Mouse (Mus musculus) heart, embryonic 16.5 days (tissue): ENCODE data around the gene Aqp1. TPM values are rescaled to one million over a fixed set of nuclear protein-coding genes. Genes with fewer than 3 reads are reported as not detected.

Experiments used
- ATAC-seq: fragments of 200-750 bp; cut with Nextera tagmentation; replicated peaks from 2 replicates; pipeline ENCODE4 v1.8.0; 2017; ENCODE audit warnings: moderate number of reproducible peaks; ENCODE audit not compliant: insufficient read depth, low FRiP score; ENCODE audit errors: extremely low read depth
- H3K27ac ChIP-seq: fragments of 300-500 bp; sonication (generic); 2 replicates; pipeline ENCODE4 v1.5.1; 2014; ENCODE audit warnings: mild to moderate bottlenecking, low read length, control low read depth, moderate library complexity
- H3K27me3 ChIP-seq: fragments of 300-500 bp; sonication (generic); 2 replicates; pipeline ENCODE4 v1.6.1; 2014; ENCODE audit warnings: low read length, mixed read lengths; ENCODE audit not compliant: control insufficient read depth, insufficient read depth
- H3K36me3 ChIP-seq: fragments of 300-500 bp; sonication (generic); 2 replicates; pipeline ENCODE4 v1.6.1; 2014; ENCODE audit not compliant: control insufficient read depth, insufficient read depth
- H3K4me1 ChIP-seq: fragments of 300-500 bp; sonication (generic); 2 replicates; pipeline ENCODE4 v1.6.1; 2014; ENCODE audit warnings: low read length, mixed read lengths; ENCODE audit not compliant: control insufficient read depth, insufficient read depth
- H3K4me2 ChIP-seq: fragments of 300-500 bp; sonication (generic); 2 replicates; pipeline ENCODE4 v1.6.1; 2014; ENCODE audit warnings: low read depth, mild to moderate bottlenecking, control low read depth, low read length
- H3K4me3 ChIP-seq: fragments of 300-500 bp; sonication (generic); 2 replicates; pipeline ENCODE4 v1.5.1; 2014; ENCODE audit warnings: mild to moderate bottlenecking, control low read depth, low read length
- H3K9ac ChIP-seq: fragments of 300-500 bp; sonication (generic); 2 replicates; pipeline ENCODE4 v1.6.1; 2014; ENCODE audit warnings: low read length, control low read depth
- H3K9me3 ChIP-seq: fragments of 300-500 bp; sonication (generic); replicated peaks from 2 replicates; pipeline ENCODE4 v1.6.1; 2016; ENCODE audit warnings: low read length; ENCODE audit not compliant: control insufficient read depth
- WGBS: fragments of 180-500 bp; shearing (Covaris S2); extraction: QIAGEN DNeasy Blood & Tissue Kit; methylation state at CpG from one replicate; pipeline ENCODE4 v1.1.7; 2014; 5-methylcytosine and 5-hydroxymethylcytosine counted together
- polyA plus RNA-seq: library from polyadenylated mRNA; unstranded; fragments of >200 nt; fragmentation: Nextera tagmentation; extraction: Ambion mirVana; gene quantifications from 2 replicates; pipeline ENCODE4 v1.2.1, GENCODE M21; 2015

The Aqp1 gene
- polyA plus RNA-seq, 1 experiment from 2014 or later = 59.2 TPM

GRCm38 (mm10) chr6:55326299-55326698 lies 9.9 kb upstream of the Aqp1 start:
- Histone ChIP-seq H3K4me3 (no peak overlapping the region), H3K9ac (no peak overlapping the region), H3K4me2 (no peak overlapping the region), H3K4me1 (peaks cover 15% of the 10 kb centered on the region; the same call in 1 of the 2 replicates), H3K27me3 (no peaks in the 10 kb centered on the region), H3K27ac (peak overlapping the region; percentile 55; the same call in 1 of the 2 replicates), H3K36me3 (no peaks in the 10 kb centered on the region), H3K9me3 (no peaks in the 10 kb centered on the region)
- WGBS = 39% methylated on average over 4 of the region's 4 CpGs
- peak; percentile 16; the same call in 1 of the 2 replicates for ATAC-seq

- 57% methylated on average over 13 of the region's 13 CpGs for WGBS
- H3K27me3 ChIP-seq = no peaks in the 10 kb centered on the region
- H3K4me2 ChIP-seq = no peak overlapping the region
- H3K9ac ChIP-seq = no peak overlapping the region
- H3K9me3 ChIP-seq = no peaks in the 10 kb centered on the region
- peak overlapping the region; percentile 55; the same call in 1 of the 2 replicates for H3K27ac ChIP-seq
- H3K4me3 ChIP-seq = no peak overlapping the region
- peaks cover 19% of the 10 kb centered on the region; the same call in 1 of the 2 replicates for H3K4me1 ChIP-seq
- H3K36me3 ChIP-seq = no peaks in the 10 kb centered on the region
- peak; percentile 34; the same call in 1 of the 2 replicates for ATAC-seq
Observed at GRCm38 (mm10) chr6:55327326-55327725, 8.9 kb upstream of the Aqp1 start.

- Histone ChIP-seq H3K9ac (no peak overlapping the region), H3K27me3 (no peaks in the 10 kb centered on the region), H3K36me3 (no peaks in the 10 kb centered on the region), H3K4me2 (no peak overlapping the region), H3K4me1 (peaks cover 20% of the 10 kb centered on the region; the same call in 1 of the 2 replicates), H3K27ac (peak overlapping the region; percentile 16; the same call in 1 of the 2 replicates), H3K4me3 (no peak overlapping the region), H3K9me3 (no peaks in the 10 kb centered on the region)
- ATAC-seq = no peak
- WGBS = 53% methylated on average over 4 of the region's 4 CpGs
Observed at GRCm38 (mm10) chr6:55328179-55328578, 8.1 kb upstream of the Aqp1 start.

- ATAC-seq = no peak
- H3K9ac ChIP-seq = no peak overlapping the region
- H3K4me1 ChIP-seq = peaks cover 30% of the 10 kb centered on the region
- WGBS = 57% methylated on average over 6 of the region's 6 CpGs
- H3K4me3 ChIP-seq = no peak overlapping the region
- H3K27me3 ChIP-seq = no peaks in the 10 kb centered on the region
- H3K27ac ChIP-seq = no peak overlapping the region
- H3K9me3 ChIP-seq = no peaks in the 10 kb centered on the region
- H3K4me2 ChIP-seq = no peak overlapping the region
- no peaks in the 10 kb centered on the region for H3K36me3 ChIP-seq
Observed at GRCm38 (mm10) chr6:55331315-55331714, 4.9 kb upstream of the Aqp1 start.

GRCm38 (mm10) chr6:55332100-55332772 lies 4.0 kb upstream of the Aqp1 start:
- Histone ChIP-seq H3K27ac (no peak overlapping the region), H3K27me3 (no peaks in the 10 kb centered on the region), H3K9me3 (no peaks in the 10 kb centered on the region), H3K4me2 (no peak overlapping the region), H3K36me3 (no peaks in the 10 kb centered on the region), H3K4me1 (peaks cover 28% of the 10 kb centered on the region), H3K9ac (no peak overlapping the region), H3K4me3 (no peak overlapping the region)
- ATAC-seq = no peak
- 53% methylated on average over 5 of the region's 5 CpGs for WGBS

GRCm38 (mm10) chr6:55332773-55333109 lies 3.5 kb upstream of the Aqp1 start:
- no peak; the same call in 1 of the 2 replicates for ATAC-seq
- H3K36me3 ChIP-seq = no peaks in the 10 kb centered on the region
- H3K9ac ChIP-seq = no peak overlapping the region
- H3K27ac ChIP-seq = peak overlapping the region; percentile 24; the same call in 1 of the 2 replicates
- H3K4me3 ChIP-seq = no peak overlapping the region
- H3K9me3 ChIP-seq = no peaks in the 10 kb centered on the region
- H3K27me3 ChIP-seq = no peaks in the 10 kb centered on the region
- WGBS = 48% methylated on average over 6 of the region's 6 CpGs
- peaks cover 25% of the 10 kb centered on the region for H3K4me1 ChIP-seq
- H3K4me2 ChIP-seq = no peak overlapping the region

GRCm38 (mm10) chr6:55337242-55337641 lies 1.0 kb downstream of the Aqp1 start:
- 56% methylated on average over 5 of the region's 5 CpGs for WGBS
- Histone ChIP-seq H3K27ac (no peak overlapping the region), H3K4me2 (peak overlapping the region; percentile 47), H3K36me3 (no peaks in the 10 kb centered on the region), H3K4me1 (peaks cover 37% of the 10 kb centered on the region), H3K9ac (peak overlapping the region; percentile 54), H3K9me3 (no peaks in the 10 kb centered on the region), H3K4me3 (peak overlapping the region; percentile 37), H3K27me3 (no peaks in the 10 kb centered on the region)
- no peak for ATAC-seq

- Histone ChIP-seq H3K27me3 (no peaks in the 10 kb centered on the region), H3K27ac (no peak overlapping the region), H3K9ac (no peak overlapping the region), H3K4me2 (peak overlapping the region; percentile 47), H3K4me1 (peaks cover 42% of the 10 kb centered on the region), H3K9me3 (no peaks in the 10 kb centered on the region), H3K4me3 (peak overlapping the region; percentile 37), H3K36me3 (no peaks in the 10 kb centered on the region)
- ATAC-seq = no peak
- 42% methylated on average over 6 of the region's 6 CpGs for WGBS
Observed at GRCm38 (mm10) chr6:55338077-55338476, 1.8 kb downstream of the Aqp1 start.

GRCm38 (mm10) chr6:55338934-55339825 lies 2.9 kb downstream of the Aqp1 start:
- no peak overlapping the region for H3K27ac ChIP-seq
- no peaks in the 10 kb centered on the region for H3K36me3 ChIP-seq
- 64% methylated on average over 9 of the region's 9 CpGs for WGBS
- no peak overlapping the region for H3K9ac ChIP-seq
- ATAC-seq = no peak
- H3K9me3 ChIP-seq = no peaks in the 10 kb centered on the region
- peak overlapping the region; percentile 47 for H3K4me2 ChIP-seq
- peak overlapping the region; percentile 37 for H3K4me3 ChIP-seq
- H3K4me1 ChIP-seq = peaks cover 42% of the 10 kb centered on the region
- no peaks in the 10 kb centered on the region for H3K27me3 ChIP-seq
